Mouse (Mus musculus) heart, adult 11 months (tissue): ENCODE measurements at regions not wholly inside any gene's neighbourhood (a gene's known extent, or its start where the extent isn't known, plus 50 kb on each side); places are given as distances from the start of the nearest gene placed in this dataset.

Experiments
- DNase-seq: peaks from one replicate; pipeline ENCODE4 v3.0.0; 2022

DNA sequence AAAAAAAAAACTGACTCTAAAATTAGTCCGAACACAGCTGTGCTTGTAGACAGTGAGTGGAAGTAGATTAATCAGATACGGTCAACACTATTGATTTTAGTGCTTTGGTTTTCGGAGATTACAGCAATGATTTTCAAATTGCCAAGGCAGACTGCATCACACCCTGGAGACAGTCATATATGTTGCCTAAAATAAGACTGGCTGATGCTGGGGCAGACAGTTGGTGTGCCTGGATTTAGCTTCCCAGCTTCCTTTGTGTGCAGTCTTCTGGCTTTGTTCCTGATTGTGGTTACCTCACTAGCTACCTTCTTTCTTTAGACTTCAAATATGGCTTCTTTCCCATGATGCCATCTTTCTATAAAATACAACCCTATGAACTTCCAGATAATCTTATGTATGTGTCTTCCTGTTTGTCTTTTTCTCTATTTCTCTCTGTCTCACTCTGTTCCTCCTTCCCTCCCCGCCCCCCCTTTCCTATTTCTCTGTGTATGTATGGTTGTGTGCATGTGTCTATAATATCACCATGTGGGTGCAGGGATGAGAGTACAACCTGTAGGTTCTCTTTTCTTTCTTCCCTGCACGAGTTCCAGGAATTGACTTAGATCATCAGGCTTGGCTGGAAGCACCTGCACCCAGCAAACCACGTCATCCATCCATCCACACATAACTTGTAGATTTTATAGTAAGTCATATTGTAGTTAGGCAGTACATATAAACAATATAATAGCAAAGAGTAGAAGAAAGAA is 199.7 kb upstream of the Gm9008 start:
- DNase-seq: peak; percentile 64

DNA sequence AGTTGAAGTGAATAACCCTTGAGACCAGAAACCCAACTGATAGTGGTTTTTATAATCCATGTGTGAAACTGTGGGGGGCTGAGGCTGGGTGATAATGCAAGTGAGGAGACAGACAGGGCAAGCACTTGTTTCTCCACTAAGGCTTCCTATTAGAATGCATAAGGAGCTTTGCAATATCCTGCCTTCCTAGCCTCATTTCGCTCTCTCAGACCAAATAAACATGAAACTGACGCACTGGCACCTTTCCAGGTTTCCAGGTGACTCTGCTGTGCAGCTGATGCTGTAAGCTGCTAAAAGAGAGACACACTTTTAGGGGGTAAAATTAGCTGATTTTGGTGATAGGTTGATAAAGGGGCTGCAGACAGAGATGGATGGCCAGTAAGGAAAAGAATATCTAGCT is 191.2 kb upstream of the Gm9008 start:
- DNase-seq: peak; percentile 30

DNA sequence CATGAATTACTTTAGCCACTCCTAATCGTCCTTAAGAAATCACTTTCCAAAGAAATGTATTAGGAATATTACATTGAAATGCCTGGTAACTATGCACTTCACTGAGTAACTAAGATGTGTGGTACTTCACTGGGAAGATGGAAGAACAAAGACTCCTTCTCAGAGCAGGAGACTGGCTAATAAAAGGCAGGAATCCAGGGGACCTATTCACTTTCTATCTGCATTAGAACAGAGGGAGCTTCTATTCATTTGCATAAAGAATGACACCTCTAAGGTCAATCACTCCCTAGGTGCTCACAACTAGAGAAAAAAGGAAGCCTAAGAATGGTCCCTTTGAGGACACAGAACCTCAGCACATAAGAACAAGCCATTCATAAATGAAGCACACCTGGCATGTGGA is 142.0 kb upstream of the Gm9008 start:
- no peak for DNase-seq

DNA sequence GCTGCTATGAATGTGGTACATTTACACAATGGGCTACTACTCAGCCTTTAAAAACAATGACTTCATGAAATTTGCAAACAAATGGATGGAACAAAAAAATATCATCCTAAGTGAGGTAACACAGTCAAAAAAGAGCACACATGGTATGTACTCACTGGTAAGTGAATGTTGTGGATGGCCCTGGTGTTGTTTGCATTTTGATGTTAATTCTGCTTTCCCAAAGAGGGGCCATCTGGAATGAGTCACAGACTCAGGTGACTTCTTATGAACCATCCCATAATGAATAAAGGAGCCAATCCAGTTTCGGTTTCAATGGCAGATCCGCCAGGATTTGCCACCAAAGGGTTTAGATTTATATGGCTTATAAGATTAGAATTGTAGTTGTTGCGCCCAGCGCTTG is 130.8 kb upstream of the Gm9008 start:
- no peak for DNase-seq

DNA sequence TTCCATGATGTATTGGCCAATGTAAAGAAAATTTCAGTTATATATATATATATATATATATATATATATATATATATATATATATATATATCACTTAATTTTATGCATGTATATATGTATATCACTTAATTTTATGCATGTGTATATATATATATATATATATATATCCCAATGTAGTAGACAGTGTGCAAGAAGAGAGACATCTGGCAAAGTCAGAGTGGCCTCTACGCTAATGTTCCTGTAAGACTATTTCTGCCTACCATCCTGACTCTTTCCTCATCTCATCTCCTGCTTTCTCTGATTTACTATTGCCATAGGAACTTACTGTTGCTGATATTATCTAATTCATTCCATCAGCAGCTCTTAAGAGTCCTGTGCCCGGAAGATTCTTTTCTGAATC is 123.9 kb upstream of the Gm9008 start:
- no peak for DNase-seq

DNA sequence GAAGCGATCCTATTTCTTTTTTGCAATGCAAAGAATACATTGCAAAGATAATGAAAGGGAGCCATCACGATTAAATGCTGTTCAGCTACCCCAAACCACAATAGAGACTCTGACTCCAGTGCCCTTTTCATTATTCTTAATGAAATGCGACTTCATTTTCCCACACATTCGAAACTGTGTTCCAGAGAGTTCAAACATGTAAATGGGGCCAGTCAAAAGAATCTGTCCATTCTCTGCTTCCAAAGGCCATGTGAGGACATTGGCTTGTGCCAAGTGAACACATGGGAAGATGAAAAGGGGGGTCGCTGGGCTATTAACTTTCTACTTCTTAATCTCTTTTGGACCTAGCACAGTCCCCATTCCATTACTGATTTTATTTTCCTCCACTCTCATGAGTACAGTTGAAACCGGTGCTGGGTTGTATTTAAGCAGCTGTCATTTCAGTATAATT is 123.2 kb upstream of the Gm9008 start:
- DNase-seq: no peak
